Mouse (Mus musculus): ENCODE results near the gene Slamf6.

DNA sequence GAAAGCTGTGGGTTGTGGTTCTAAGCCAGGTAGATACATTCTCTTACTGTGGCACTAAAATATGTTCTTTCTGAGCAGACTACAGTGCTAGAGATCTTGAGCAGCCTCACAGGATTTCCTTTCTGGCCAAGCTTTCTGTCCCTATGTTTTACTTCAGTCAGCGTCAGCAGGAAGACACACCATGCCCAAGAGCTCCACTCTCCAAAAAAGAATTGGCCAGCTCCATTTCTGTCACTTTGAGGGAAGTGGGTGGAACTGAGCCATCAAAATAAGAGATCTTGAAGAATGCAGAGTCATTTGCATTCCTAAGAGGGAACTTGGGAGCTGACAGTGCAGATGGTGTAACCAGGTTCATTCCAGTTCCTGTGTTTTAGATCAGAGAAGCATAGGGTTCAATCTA, 30.3 kb upstream of the Slamf6 start:
- TF ChIP-seq CTCF (IDR thresholded peaks at IDR 0.05; ENCODE audit: low read depth) = no peak
- no peak for TF ChIP-seq EP300 (IDR thresholded peaks at IDR 0.05; ENCODE audit: low read depth)

All from liver, postnatal 0 days (tissue).